Mouse (Mus musculus): ENCODE measurements around the gene Nup62.

DNA sequence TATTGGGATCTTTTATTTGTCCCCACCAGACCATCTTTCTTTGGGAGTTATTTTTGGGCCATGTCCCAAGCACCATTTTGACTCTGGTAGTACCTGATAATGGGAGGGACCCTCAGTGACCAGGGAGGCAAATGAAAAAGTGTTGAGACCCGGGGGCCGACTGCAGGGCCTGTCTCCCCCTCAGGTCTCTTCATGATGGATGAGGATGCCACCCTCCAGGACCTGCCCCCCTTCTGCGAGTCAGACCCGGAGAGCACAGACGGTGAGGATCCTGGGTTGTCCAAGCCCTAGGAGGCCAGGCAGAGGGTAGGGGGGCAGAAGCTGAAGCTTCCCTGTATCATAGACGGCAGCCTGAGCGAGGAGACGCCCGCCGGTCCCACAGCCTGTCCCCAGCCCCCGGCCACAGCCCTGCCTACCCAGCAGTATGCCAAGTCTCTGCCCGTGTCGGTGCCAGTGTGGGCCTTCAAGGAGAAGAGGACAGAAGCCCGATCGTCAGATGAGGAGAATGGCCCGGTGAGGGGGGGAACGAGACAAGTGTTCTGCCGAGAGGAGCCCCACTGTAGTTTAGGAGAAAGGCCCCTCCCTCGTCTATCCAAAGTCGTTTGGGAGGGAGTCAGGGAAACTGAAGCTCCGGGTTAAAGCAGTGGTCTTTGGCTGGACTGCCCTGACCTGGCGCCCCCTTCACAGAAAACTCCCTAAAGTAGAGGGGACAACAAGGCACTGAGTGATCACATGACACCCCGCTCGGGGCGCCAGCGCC is 37.9 kb downstream of the Nup62 start:
- TF ChIP-seq MAFK (IDR thresholded peaks at IDR 0.05; ENCODE audit: insufficient read depth, low read depth, low read length), result no peak
- TF ChIP-seq HCFC1 (IDR thresholded peaks at IDR 0.05; ENCODE audit: borderline replicate concordance, insufficient read depth, low read length), result no peak
- TF ChIP-seq ZNF384 (IDR thresholded peaks at IDR 0.05; ENCODE audit: low read depth, low read length), result no peak
- no peak for TF ChIP-seq CHD2 (IDR thresholded peaks at IDR 0.05; ENCODE audit: low read depth, low read length)
- no peak for TF ChIP-seq ZC3H11A (IDR thresholded peaks at IDR 0.05; ENCODE audit: borderline replicate concordance, low read depth, low read length)
